Mouse (Mus musculus) limb, embryonic 11.5 days (tissue): ENCODE results near the gene Chid1. TPM values are rescaled to one million over a fixed set of nuclear protein-coding genes. Genes with fewer than 3 reads are reported as not detected.

ENCODE experiments used
- ATAC-seq: fragments of 200-750 bp; cut with Nextera tagmentation; 2 replicates; pipeline ENCODE4 v1.8.0; 2017; ENCODE audit warnings: low read depth; ENCODE audit not compliant: insufficient number of reproducible peaks, low FRiP score, low TSS enrichment
- DNase-seq: peaks from one replicate; pipeline ENCODE4 v3.0.0-alpha.2; 2015; ENCODE audit warnings: low spot score
- H3K27ac ChIP-seq: fragments of 300-500 bp; sonication (generic); replicated peaks from 2 replicates; pipeline ENCODE4 v1.5.1; 2014; ENCODE audit warnings: low read depth, mild to moderate bottlenecking, low read length
- H3K27me3 ChIP-seq: fragments of 300-500 bp; sonication (generic); 2 replicates; pipeline ENCODE4 v1.6.1; 2014; ENCODE audit warnings: mild to moderate bottlenecking, low read length, mixed read lengths; ENCODE audit not compliant: control insufficient read depth, insufficient read depth
- H3K36me3 ChIP-seq: fragments of 300-500 bp; sonication (generic); 2 replicates; pipeline ENCODE4 v1.6.1; 2014; ENCODE audit warnings: mild to moderate bottlenecking, low read length, moderate library complexity, mixed read lengths; ENCODE audit not compliant: control insufficient read depth, insufficient read depth
- H3K4me1 ChIP-seq: fragments of 300-500 bp; sonication (generic); 2 replicates; pipeline ENCODE4 v1.6.1; 2014; ENCODE audit warnings: low read length, mixed read lengths; ENCODE audit not compliant: control insufficient read depth, insufficient read depth
- H3K4me2 ChIP-seq: fragments of 300-500 bp; sonication (generic); 2 replicates; pipeline ENCODE4 v1.6.1; 2014; ENCODE audit warnings: low read depth, mild to moderate bottlenecking, moderate library complexity; ENCODE audit not compliant: severe bottlenecking
- H3K4me3 ChIP-seq: fragments of 300-500 bp; sonication (generic); 2 replicates; pipeline ENCODE4 v1.5.1; 2014; ENCODE audit warnings: low read depth, low read length
- H3K9ac ChIP-seq: fragments of 300-500 bp; sonication (generic); 2 replicates; pipeline ENCODE4 v1.6.1; 2014; ENCODE audit warnings: mild to moderate bottlenecking, low read length
- H3K9me3 ChIP-seq: fragments of 300-500 bp; sonication (generic); 2 replicates; pipeline ENCODE4 v1.6.1; 2016; ENCODE audit warnings: low read length; ENCODE audit not compliant: control insufficient read depth
- whole genome bisulfite sequencing: fragments of 180-500 bp; shearing (Covaris S2); extraction: QIAGEN DNeasy Blood & Tissue Kit; methylation state at CpG from one replicate; pipeline ENCODE4 v1.1.7; 2014; 5-methylcytosine and 5-hydroxymethylcytosine counted together
- polyA plus RNA-seq: library from polyadenylated mRNA; unstranded; fragments of >200 nt; fragmentation: Nextera tagmentation; extraction: Ambion mirVana; gene quantifications from 2 replicates; pipeline ENCODE4 v1.2.1, GENCODE M21; 2014

Gene Chid1
- polyA plus RNA-seq, 1 experiment from 2014 or later = 27.4 TPM

- Histone ChIP-seq H3K4me2 (no peak overlapping the region), H3K4me1 (no peaks in the 10 kb centered on the region), H3K36me3 (peaks cover 2% of the 10 kb centered on the region; the same call in 1 of the 2 replicates)
Measured at GRCm38 (mm10) chr7:141492738-141493137, 46.9 kb downstream of the Chid1 start.

DNA sequence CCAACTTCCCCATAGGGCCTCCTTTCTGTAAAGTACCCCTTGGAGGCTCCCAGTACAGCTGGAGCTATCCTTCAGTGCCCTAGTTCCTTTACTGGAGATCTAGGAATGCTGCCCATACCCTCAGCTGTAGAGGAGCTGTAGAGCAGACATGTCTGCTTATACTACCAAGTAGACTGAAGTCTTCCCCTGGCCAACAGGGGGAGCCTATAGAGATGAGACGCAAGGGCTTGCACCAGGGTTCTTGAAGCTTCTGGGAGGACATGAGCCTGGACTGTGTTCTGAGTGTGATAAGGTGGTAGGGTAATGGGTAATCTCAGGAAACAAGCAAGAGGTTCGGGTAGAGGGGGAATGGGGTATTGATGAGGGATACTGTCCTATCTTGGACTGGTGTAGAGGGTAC lies 48.5 kb downstream of the Chid1 start:
- WGBS = 83% methylated on average over 2 of the region's 2 CpGs
- Histone ChIP-seq H3K9ac (no peak overlapping the region), H3K4me2 (no peak overlapping the region), H3K27ac (no peak overlapping the region), H3K36me3 (peaks cover 2% of the 10 kb centered on the region; the same call in 1 of the 2 replicates), H3K27me3 (no peaks in the 10 kb centered on the region), H3K4me3 (no peak overlapping the region), H3K4me1 (no peaks in the 10 kb centered on the region), H3K9me3 (no peaks in the 10 kb centered on the region)
- DNase-seq = no peak
- no peak for ATAC-seq

More at GRCm38 (mm10) chr7:141492738-141493137, 46.9 kb downstream of the Chid1 start:
- WGBS = 90% methylated on average over 5 of the region's 5 CpGs
- ATAC-seq (no peak), DNase-seq (no peak)
- Histone ChIP-seq H3K27me3 (no peaks in the 10 kb centered on the region), H3K27ac (no peak overlapping the region), H3K9ac (no peak overlapping the region), H3K9me3 (no peaks in the 10 kb centered on the region), H3K4me3 (no peak overlapping the region)

GRCm38 (mm10) chr7:141487141-141487540 lies 52.5 kb downstream of the Chid1 start:
- H3K27me3 ChIP-seq = peaks cover 10% of the 10 kb centered on the region
- H3K4me3 ChIP-seq = no peak overlapping the region
- 78% methylated on average over 7 of the region's 7 CpGs for WGBS
- H3K4me2 ChIP-seq = no peak overlapping the region
- DNase-seq = no peak
- 0 out of 2 replicates have a peak, but pooled peaks cover 3% of the 10 kb centered on the region for H3K4me1 ChIP-seq
- ATAC-seq = no peak
- H3K9me3 ChIP-seq = no peaks in the 10 kb centered on the region
- H3K9ac ChIP-seq = no peak overlapping the region
- H3K36me3 ChIP-seq = no peaks in the 10 kb centered on the region
- no peak overlapping the region for H3K27ac ChIP-seq

- H3K9me3 ChIP-seq = no peaks in the 10 kb centered on the region
- no peak for ATAC-seq
- H3K4me3 ChIP-seq = no peak overlapping the region
- peaks cover 10% of the 10 kb centered on the region for H3K27me3 ChIP-seq
- H3K4me1 ChIP-seq = 0 out of 2 replicates have a peak, but pooled peaks cover 3% of the 10 kb centered on the region
- 72% methylated on average over 1 of the region's 1 CpGs for WGBS
- H3K4me2 ChIP-seq = no peak overlapping the region
- no peak for DNase-seq
- no peak overlapping the region for H3K27ac ChIP-seq
- H3K36me3 ChIP-seq = no peaks in the 10 kb centered on the region
- no peak overlapping the region for H3K9ac ChIP-seq
Measured at GRCm38 (mm10) chr7:141486239-141486638, 53.4 kb downstream of the Chid1 start.

DNA sequence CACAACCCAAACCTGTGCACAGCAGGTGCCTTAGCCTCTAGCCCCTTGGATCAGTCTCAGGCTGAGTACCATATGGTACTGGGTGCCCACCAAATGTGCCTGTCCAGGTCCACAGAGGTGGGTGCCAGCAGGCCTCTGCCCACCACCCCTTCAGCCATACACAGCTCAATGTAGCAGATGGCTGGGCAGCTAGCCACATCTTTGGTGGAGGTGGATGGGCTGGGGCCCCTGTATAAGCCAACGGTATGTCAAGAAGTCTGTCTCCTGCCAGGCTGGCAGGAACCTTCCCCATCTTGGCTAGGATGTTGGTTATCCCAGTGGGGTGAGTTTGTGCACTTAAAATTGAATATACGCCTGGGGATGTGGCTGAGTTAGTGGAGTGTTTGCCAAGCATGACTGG lies 54.1 kb downstream of the Chid1 start:
- 93% methylated on average over 2 of the region's 2 CpGs for WGBS
- H3K9me3 ChIP-seq = no peaks in the 10 kb centered on the region

GRCm38 (mm10) chr7:141485186-141485585 lies 54.5 kb downstream of the Chid1 start:
- H3K36me3 ChIP-seq = no peaks in the 10 kb centered on the region
- no peak overlapping the region for H3K9ac ChIP-seq
- 94% methylated on average over 2 of the region's 2 CpGs for WGBS
- DNase-seq = no peak
- no peaks in the 10 kb centered on the region for H3K9me3 ChIP-seq
- ATAC-seq = no peak
- H3K27ac ChIP-seq = no peak overlapping the region
- H3K4me2 ChIP-seq = no peak overlapping the region
- 0 out of 2 replicates have a peak, but pooled peaks cover 3% of the 10 kb centered on the region for H3K4me1 ChIP-seq
- H3K4me3 ChIP-seq = no peak overlapping the region
- peaks cover 10% of the 10 kb centered on the region for H3K27me3 ChIP-seq

More for the DNA sequence above, 54.1 kb downstream of the Chid1 start:
- Histone ChIP-seq H3K4me2 (no peak overlapping the region), H3K27me3 (peaks cover 10% of the 10 kb centered on the region), H3K27ac (no peak overlapping the region), H3K9ac (no peak overlapping the region), H3K4me3 (no peak overlapping the region), H3K36me3 (no peaks in the 10 kb centered on the region), H3K4me1 (0 out of 2 replicates have a peak, but pooled peaks cover 3% of the 10 kb centered on the region)
- ATAC-seq (no peak), DNase-seq (no peak)

GRCm38 (mm10) chr7:141484186-141485120 lies 55.2 kb downstream of the Chid1 start:
- Histone ChIP-seq H3K27me3 (peaks cover 10% of the 10 kb centered on the region), H3K27ac (no peak overlapping the region), H3K9ac (no peak overlapping the region), H3K36me3 (no peaks in the 10 kb centered on the region), H3K4me3 (no peak overlapping the region), H3K4me1 (0 out of 2 replicates have a peak, but pooled peaks cover 3% of the 10 kb centered on the region), H3K4me2 (no peak overlapping the region), H3K9me3 (no peaks in the 10 kb centered on the region)
- DNase-seq (no peak), ATAC-seq (no peak)
- 69% methylated on average over 5 of the region's 5 CpGs for WGBS

DNA sequence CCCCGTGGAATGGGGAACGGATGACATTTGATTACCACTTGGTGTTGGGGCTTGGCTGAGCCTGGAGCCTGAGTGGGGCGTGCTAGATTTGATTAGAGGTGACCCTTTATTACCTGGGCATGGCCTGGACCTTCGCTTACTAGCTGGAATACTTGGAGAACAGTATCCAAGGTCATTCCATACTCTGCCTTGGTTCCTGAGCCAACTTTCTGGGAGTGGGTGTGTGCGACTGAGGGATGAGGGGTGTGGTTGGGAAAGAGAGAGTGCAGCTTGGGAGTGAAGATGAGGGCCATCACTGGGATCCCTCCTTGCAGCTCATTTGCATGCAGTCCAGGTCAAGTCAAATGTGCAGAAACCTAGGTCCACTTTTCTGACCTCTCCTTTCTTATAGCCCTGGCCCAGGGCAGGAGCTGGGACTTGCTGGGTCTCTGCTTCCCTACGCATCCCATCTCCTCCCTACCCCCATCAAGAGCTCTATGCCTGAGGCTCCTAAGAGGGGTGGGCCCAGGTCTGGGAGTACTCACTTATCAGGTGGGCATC lies 56.5 kb downstream of the Chid1 start:
- no peak for ATAC-seq
- WGBS = 71% methylated on average over 6 of the region's 6 CpGs
- H3K4me3 ChIP-seq = no peak overlapping the region

More for the DNA sequence above, 56.5 kb downstream of the Chid1 start:
- H3K4me2 ChIP-seq = no peak overlapping the region
- 0 out of 2 replicates have a peak, but pooled peaks cover 3% of the 10 kb centered on the region for H3K4me1 ChIP-seq
- H3K9ac ChIP-seq = no peak overlapping the region
- H3K27ac ChIP-seq = no peak overlapping the region
- no peaks in the 10 kb centered on the region for H3K36me3 ChIP-seq
- no peak for DNase-seq
- H3K9me3 ChIP-seq = no peaks in the 10 kb centered on the region
- peaks cover 10% of the 10 kb centered on the region for H3K27me3 ChIP-seq
